In the genomic region with DNA sequence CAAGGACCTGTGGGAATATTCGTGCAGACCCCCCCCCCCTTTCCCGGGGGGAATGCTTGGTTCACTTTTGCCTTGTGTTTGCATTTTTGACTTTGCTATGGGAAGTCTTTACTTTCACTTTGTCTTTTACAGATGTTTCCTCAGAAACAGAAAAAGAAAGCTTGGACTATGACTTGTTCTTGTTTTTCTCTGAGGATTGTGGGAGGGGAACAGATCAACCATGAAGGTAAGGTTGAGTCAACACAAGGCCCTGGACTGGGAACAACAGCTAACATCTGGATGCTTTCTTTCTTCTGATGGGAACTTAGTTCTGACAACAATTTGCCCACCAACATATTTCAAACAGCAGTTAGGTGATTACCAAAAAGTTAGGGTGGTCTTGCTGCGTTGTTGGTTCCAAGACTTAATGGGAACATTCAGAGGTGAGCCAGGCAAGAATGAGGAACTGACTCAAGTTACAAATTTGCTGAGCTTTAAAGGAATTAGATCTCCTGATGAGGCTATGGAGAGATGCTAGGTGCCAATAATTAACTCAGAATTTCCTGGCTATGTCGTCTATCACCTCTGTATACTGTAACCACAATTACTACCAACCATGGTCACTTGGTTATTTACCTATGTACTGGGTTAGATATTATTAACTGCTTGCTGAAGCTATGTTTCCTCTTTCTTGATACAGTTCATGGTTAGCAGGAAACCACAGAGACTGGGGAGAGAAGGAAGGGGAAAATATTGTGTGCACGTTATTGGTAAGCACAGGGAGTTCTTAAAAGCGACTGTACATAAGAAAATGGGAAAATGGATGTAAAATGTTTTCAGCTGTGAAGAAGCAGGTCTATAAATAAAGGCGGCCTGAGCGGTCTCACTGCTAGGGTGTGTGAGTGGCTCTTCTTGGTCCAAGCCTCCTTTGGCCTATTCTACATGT, we compare ENCODE assay signal across 21 mouse cellular contexts. TPM values are rescaled to one million over a fixed set of nuclear protein-coding genes. Genes with fewer than 3 reads are reported as not detected.
DNase-seq lines count a peak whose midpoint lies in the region; ATAC-seq and TF ChIP-seq lines count a peak whose summit lies in the region.
"Had no signal": no experiment of that assay in that cellular context is flagged by ENCODE, and none has a peak within 500 bp of the region (broad histone marks: within the 10 kb centered on the region; RNA-seq: fewer than 3 reads in every experiment).

No protein-coding gene starts in this region.

- TF ChIP-seq POLR2A in kidney, adult 2 months (IDR thresholded peaks at IDR 0.05; ENCODE audit: low read depth, low read length), result no peak
- TF ChIP-seq POLR2A in spleen, adult 2 months (IDR thresholded peaks at IDR 0.05; ENCODE audit: low read depth, low read length), result no peak

- no peaks in the 10 kb centered on the region; the same call in 1 of the 2 replicates for H3K9me3 ChIP-seq in limb, embryonic 10.5 days (replicated peaks)
- H3K9me3 ChIP-seq: embryonic facial prominence, embryonic 12.5 days; heart, embryonic 12.5 days; neural tube, embryonic 15.5 days had no signal

- TF ChIP-seq CTCF in kidney, adult 2 months (conservative IDR thresholded peaks at IDR 0.05; ENCODE audit: insufficient read depth, insufficient read length, low read depth, low read length), result no peak
- TF ChIP-seq CTCF in spleen, adult 2 months (IDR thresholded peaks at IDR 0.05; ENCODE audit: extremely low read depth, insufficient read depth, insufficient read length, insufficient replicate concordance), result no peak

- no peak overlapping the region for H3K4me3 ChIP-seq in kidney, adult 2 months (ENCODE audit: insufficient read depth, low read depth, low read length)
- H3K4me3 ChIP-seq in spleen, adult 2 months (ENCODE audit: extremely low read depth, insufficient read depth, insufficient read length), result no peak overlapping the region
- no peak overlapping the region for H3K4me3 ChIP-seq in limb, embryonic 10.5 days
- H3K4me3 ChIP-seq: embryonic facial prominence, embryonic 12.5 days; heart, embryonic 12.5 days; layer of hippocampus, adult 2 months; neural tube, embryonic 15.5 days had no signal

- DNase-seq in kidney, adult 2 months, result peak; percentile 55
- DNase-seq in kidney, adult 8-10 months, result no peak
- DNase-seq in spleen, adult 2 months (ENCODE audit: low read depth in 1 of 2, low spot score in 2 of 2), result no peak
- no peak for DNase-seq in spleen, adult 12 weeks (ENCODE audit: low spot score)
- DNase-seq in right cerebral cortex, postnatal 4 days, result no peak
- DNase-seq in limb, embryonic 10.5 days (ENCODE audit: low spot score), result no peak
- DNase-seq in heart, adult 8-10 months (ENCODE audit: low spot score), result no peak
- DNase-seq: adrenal gland, postnatal 36 days; cerebellum, adult 11 months; cerebellum, postnatal 36 days; gastrocnemius, postnatal 36 days; heart, postnatal 36 days; liver; spleen, adult 18-20 months; thymus, postnatal 36 days had no signal

- H3K27me3 ChIP-seq in kidney, adult 2 months (replicated peaks; ENCODE audit: control insufficient read depth, insufficient read depth, low read length), result no peaks in the 10 kb centered on the region
- no peaks in the 10 kb centered on the region for H3K27me3 ChIP-seq in spleen, adult 2 months (ENCODE audit: control insufficient read depth, insufficient read depth, low read length)
- no peaks in the 10 kb centered on the region for H3K27me3 ChIP-seq in limb, embryonic 10.5 days (ENCODE audit: low read depth, poor library complexity, severe bottlenecking)
- H3K27me3 ChIP-seq: embryonic facial prominence, embryonic 12.5 days; heart, embryonic 12.5 days; neural tube, embryonic 15.5 days had no signal

- peak overlapping the region; percentile 85; the same call in 1 of the 2 replicates for H3K27ac ChIP-seq in kidney, adult 2 months (ENCODE audit: insufficient read depth, low read depth, low read length)
- H3K27ac ChIP-seq in spleen, adult 2 months (ENCODE audit: insufficient read depth, low read length), result peak overlapping the region; percentile 44; the same call in 1 of the 2 replicates
- no peak overlapping the region for H3K27ac ChIP-seq in limb, embryonic 10.5 days
- H3K27ac ChIP-seq: embryonic facial prominence, embryonic 12.5 days; layer of hippocampus, adult 2 months; neural tube, embryonic 15.5 days had no signal

- no peaks in the 10 kb centered on the region for H3K36me3 ChIP-seq in kidney, adult 2 months (ENCODE audit: control insufficient read depth, insufficient read depth, low read length)
- no peaks in the 10 kb centered on the region for H3K36me3 ChIP-seq in spleen, adult 2 months (ENCODE audit: control insufficient read depth, insufficient read depth, low read length)
- no peaks in the 10 kb centered on the region for H3K36me3 ChIP-seq in limb, embryonic 10.5 days
- H3K36me3 ChIP-seq: embryonic facial prominence, embryonic 12.5 days; heart, embryonic 12.5 days; neural tube, embryonic 15.5 days had no signal

- WGBS in kidney, adult 2 months, result 49% methylated on average over 8 of the region's 8 CpGs
- 10% methylated on average over 8 of the region's 8 CpGs for WGBS in spleen, adult 2 months
- 87% methylated on average over 8 of the region's 8 CpGs for WGBS in limb, embryonic 10.5 days

- H3K4me1 ChIP-seq in kidney, adult 2 months (ENCODE audit: control insufficient read depth, insufficient read depth, low read length), result peaks cover 12% of the 10 kb centered on the region
- peaks cover 8% of the 10 kb centered on the region; the same call in 1 of the 2 replicates for H3K4me1 ChIP-seq in spleen, adult 2 months (ENCODE audit: control insufficient read depth, insufficient read depth, insufficient read length)
- H3K4me1 ChIP-seq in limb, embryonic 10.5 days, result peaks cover 9% of the 10 kb centered on the region; the same call in 1 of the 2 replicates
- H3K4me1 ChIP-seq: neural tube, embryonic 15.5 days had no signal

- ATAC-seq in common myeloid progenitor, adult 5-6 weeks (replicated peaks; ENCODE audit: low read depth, poor library complexity, severe bottlenecking), result peak; percentile 79
- ATAC-seq: activated CD4-positive, CD25-positive, alpha-beta regulatory T cell, adult 4 months had no signal

RNA-seq across cellular contexts. Expression of gene Asah2, which starts 4.1 kb away (rescaled TPM):
- 20.0 and 22.4 TPM in 2 replicates for polyA plus RNA-seq in kidney, adult 2 months (2012; rRNA removed)
- polyA plus RNA-seq in spleen, adult 2 months (2012; rRNA removed), result 2.0 and 2.4 TPM in 2 replicates
- 9.7 and 10.8 TPM in 2 replicates for total RNA-seq in common myeloid progenitor, adult 5-6 weeks (2017)
- polyA plus RNA-seq in limb, embryonic 10.5 days (2016; fragmentation: Nextera tagmentation; extraction: Ambion mirVana), result 0.56 and 0.73 TPM in 2 replicates
- total RNA-seq in heart, adult 8-10 months (2022), result 10 to 100 TPM; 13.5 to 16.6 (median 15.5) TPM
